Mouse (Mus musculus) liver, postnatal 0 days (tissue): ENCODE data around the gene Prkaa1. TPM values are rescaled to one million over a fixed set of nuclear protein-coding genes. Genes with fewer than 3 reads are reported as not detected.
A peak's percentile ranks its signal among the peaks of the same experiment; 100 is the strongest.

Source experiments
- ATAC-seq: fragments of 200-750 bp; cut with Nextera tagmentation; 2 replicates; pipeline ENCODE4 v1.8.0; 2017; ENCODE audit warnings: mild to moderate bottlenecking, moderate library complexity
- DNase-seq: peaks from one replicate; pipeline ENCODE4 v3.0.0-alpha.2; 2016
- H3K27ac ChIP-seq: fragments of 300-500 bp; sonication (generic); 2 replicates; pipeline ENCODE4 v1.5.1; 2014; ENCODE audit warnings: antibody characterized with exemption, moderate library complexity, mild to moderate bottlenecking, low read depth
- H3K27me3 ChIP-seq: fragments of 300-500 bp; sonication (generic); 2 replicates; pipeline ENCODE4 v1.6.1; 2014; ENCODE audit warnings: low read length, control low read depth, mixed read lengths; ENCODE audit not compliant: insufficient read depth
- H3K36me3 ChIP-seq: fragments of 300-500 bp; sonication (generic); replicated peaks from 2 replicates; pipeline ENCODE4 v1.6.1; 2014; ENCODE audit warnings: mild to moderate bottlenecking, control low read depth, low read length, moderate library complexity, mixed read lengths; ENCODE audit not compliant: insufficient read depth
- H3K4me1 ChIP-seq: fragments of 300-500 bp; sonication (generic); 2 replicates; pipeline ENCODE4 v1.6.1; 2014; ENCODE audit warnings: antibody characterized with exemption, mild to moderate bottlenecking, control low read depth; ENCODE audit not compliant: insufficient read depth
- H3K4me2 ChIP-seq: fragments of 300-500 bp; sonication (generic); 2 replicates; pipeline ENCODE4 v1.6.1; 2014; ENCODE audit warnings: low read depth, mild to moderate bottlenecking, low read length, moderate library complexity, mixed read lengths
- H3K4me3 ChIP-seq: fragments of 300-500 bp; sonication (generic); 2 replicates; pipeline ENCODE4 v1.5.1; 2014; ENCODE audit warnings: low read depth, low read length
- H3K9ac ChIP-seq: fragments of 300-500 bp; sonication (generic); replicated peaks from 2 replicates; pipeline ENCODE4 v1.6.1; 2014; ENCODE audit warnings: mild to moderate bottlenecking, moderate library complexity
- H3K9me3 ChIP-seq: fragments of 300-500 bp; sonication (generic); 2 replicates; pipeline ENCODE4 v1.6.1; 2016; ENCODE audit warnings: mild to moderate bottlenecking, control low read depth, low read length, mixed read lengths
- CTCF ChIP-seq: sonication (generic); IDR thresholded peaks from 2 replicates; pipeline ENCODE4 v1.5.1; 2016; ENCODE audit warnings: antibody characterized with exemption, low read depth
- EP300 ChIP-seq: IDR thresholded peaks from 2 replicates; pipeline ENCODE4 v1.6.1; 2016; ENCODE audit warnings: antibody characterized with exemption, low read depth, mild to moderate bottlenecking
- WGBS: fragments of 180-500 bp; shearing (Covaris S2); extraction: QIAGEN DNeasy Blood & Tissue Kit; methylation state at CpG from one replicate; pipeline ENCODE4 v1.1.7; 2014; ENCODE audit not compliant: insufficient replicate concordance; 5-methylcytosine and 5-hydroxymethylcytosine counted together
- polyA plus RNA-seq: library from polyadenylated mRNA; unstranded; fragments of >200 nt; fragmentation: Nextera tagmentation; extraction: Ambion mirVana; gene quantifications from 2 replicates; pipeline ENCODE4 v1.2.1, GENCODE M21; 2015

The Prkaa1 gene
- polyA plus RNA-seq, 1 experiment from 2014 or later = 7.2 TPM

DNA sequence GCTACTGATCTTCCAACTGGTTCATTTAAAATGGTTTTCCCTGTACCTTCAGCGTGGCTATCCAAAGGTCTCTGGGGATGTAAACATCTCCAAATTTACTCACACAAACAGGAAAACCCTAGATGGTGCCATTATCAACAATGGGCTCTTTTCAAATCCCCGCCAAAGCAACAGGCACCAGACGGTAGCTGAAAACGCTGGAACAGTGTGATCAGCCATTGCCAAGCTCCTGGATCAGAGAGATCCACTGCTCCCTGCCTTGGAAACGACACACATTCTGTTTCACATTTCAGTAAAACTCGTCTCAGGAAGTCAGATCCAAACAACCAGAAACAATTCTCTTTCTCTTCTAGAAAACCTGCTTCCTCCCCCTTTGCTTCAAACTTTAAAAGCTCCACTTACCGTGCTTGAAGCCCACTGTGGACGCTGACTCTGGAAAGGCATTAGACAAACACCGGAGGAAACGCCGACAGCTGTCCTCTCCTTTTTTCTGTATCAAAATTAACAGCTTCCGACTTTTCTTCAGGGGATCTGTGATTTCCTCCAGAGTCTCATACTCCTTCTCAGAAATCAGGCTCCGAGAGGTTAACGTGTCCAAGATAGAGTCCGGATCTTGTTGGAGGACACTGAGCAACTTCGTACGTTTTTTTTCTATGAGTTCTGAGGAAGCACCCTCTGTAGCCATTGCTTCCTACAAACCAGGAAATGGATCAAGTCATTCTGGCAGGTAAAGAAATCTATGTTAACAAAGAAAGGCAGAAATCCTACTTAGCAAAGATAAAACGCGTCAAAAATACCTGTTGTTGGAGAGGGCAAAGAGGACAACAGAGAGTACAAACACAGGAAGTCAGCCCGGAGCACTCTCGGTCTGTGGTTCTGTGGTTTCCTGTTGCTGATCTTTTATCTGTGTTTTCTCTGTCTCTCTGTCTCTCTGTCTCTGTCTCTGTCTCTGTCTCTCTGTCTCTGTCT is 35.7 kb upstream of the Prkaa1 start, which contains the start of gene Card6:
Gene Card6 (minus strand): TSS at position 854 of the 969 bp plus-strand sequence.
- TF ChIP-seq EP300 = no peak
- no peak for TF ChIP-seq CTCF
- H3K27ac ChIP-seq = peak within 1 kb of the TSS; percentile 75
- peak; percentile 33 for DNase-seq

DNA sequence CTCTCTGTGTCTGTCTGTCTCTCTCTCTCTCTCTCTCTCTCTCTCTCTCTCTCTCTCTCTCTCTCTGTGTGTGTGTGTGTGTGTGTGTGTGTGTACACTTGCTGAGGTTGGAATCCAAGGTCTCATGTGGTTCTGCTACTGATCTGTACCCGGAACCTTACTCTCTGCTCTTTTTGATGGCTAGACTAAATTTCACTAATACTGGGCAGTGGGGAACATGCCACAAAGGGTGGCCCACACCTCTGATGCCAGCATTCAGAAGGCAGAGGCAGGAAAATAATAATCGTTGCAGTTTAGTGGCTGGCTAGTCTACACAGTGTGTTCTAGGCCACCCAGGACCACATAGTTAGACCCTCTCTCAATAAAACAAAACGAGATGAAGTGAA is 35.0 kb upstream of the Prkaa1 start:
- WGBS = 36% methylated on average over 3 of the region's 3 CpGs
- H3K9ac ChIP-seq = peak overlapping the region; percentile 60; the same call in 1 of the 2 replicates
- H3K36me3 ChIP-seq = peaks cover 13% of the 10 kb centered on the region; the same call in 1 of the 2 replicates
- H3K4me2 ChIP-seq = peak overlapping the region; percentile 68
- DNase-seq (no peak), ATAC-seq (peak; percentile 44)
- no peak for TF ChIP-seq CTCF
- TF ChIP-seq EP300 = no peak
- no peaks in the 10 kb centered on the region for H3K27me3 ChIP-seq
- H3K4me1 ChIP-seq = 0 out of 2 replicates have a peak, but pooled peaks cover 2% of the 10 kb centered on the region
- peak overlapping the region; percentile 53 for H3K4me3 ChIP-seq
- peak overlapping the region; percentile 75 for H3K27ac ChIP-seq
- H3K9me3 ChIP-seq = no peaks in the 10 kb centered on the region

More for the DNA sequence above, 35.7 kb upstream of the Prkaa1 start, which contains the start of gene Card6:
- 10% methylated on average over 21 of the region's 21 CpGs for WGBS
- Histone ChIP-seq H3K9ac (peak within 1 kb of the TSS; percentile 60), H3K27me3 (no peaks in the 10 kb centered on the region), H3K36me3 (peaks cover 13% of the 10 kb centered on the region; the same call in 1 of the 2 replicates), H3K9me3 (no peaks in the 10 kb centered on the region), H3K4me1 (0 out of 2 replicates have a peak, but pooled peaks cover 2% of the 10 kb centered on the region), H3K4me3 (peak within 1 kb of the TSS; percentile 53), H3K4me2 (peak within 1 kb of the TSS; percentile 68)
- peak; percentile 63 for ATAC-seq

DNA sequence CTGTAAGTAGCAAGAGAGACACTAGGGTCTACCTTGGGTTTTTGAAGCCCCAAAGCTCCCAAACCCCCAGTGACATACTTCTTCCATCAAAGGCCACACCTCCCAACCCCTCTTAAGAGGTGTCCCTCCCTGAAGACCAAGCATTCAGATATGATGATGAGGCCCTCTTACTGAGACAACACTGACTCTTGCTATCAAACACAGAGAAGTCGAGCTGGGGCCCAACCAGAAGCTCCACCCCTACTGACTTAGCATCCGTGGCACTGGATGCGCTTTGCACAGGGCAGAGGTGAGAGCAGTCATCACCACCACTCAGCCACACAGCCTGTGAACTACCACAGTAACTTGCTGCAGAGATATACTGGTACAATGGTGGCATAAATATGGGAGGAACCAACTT is 31.0 kb upstream of the Prkaa1 start:
- H3K27me3 ChIP-seq = no peaks in the 10 kb centered on the region
- DNase-seq = no peak
- ATAC-seq = no peak
- H3K4me1 ChIP-seq = peaks cover 14% of the 10 kb centered on the region; the same call in 1 of the 2 replicates
- peaks cover 2% of the 10 kb centered on the region for H3K36me3 ChIP-seq
- WGBS = 62% methylated on average over 3 of the region's 3 CpGs
- TF ChIP-seq CTCF = no peak
- no peak for TF ChIP-seq EP300
- no peak overlapping the region for H3K27ac ChIP-seq
- H3K9me3 ChIP-seq = no peaks in the 10 kb centered on the region
- H3K9ac ChIP-seq = no peak overlapping the region
- no peak overlapping the region for H3K4me2 ChIP-seq
- no peak overlapping the region for H3K4me3 ChIP-seq

DNA sequence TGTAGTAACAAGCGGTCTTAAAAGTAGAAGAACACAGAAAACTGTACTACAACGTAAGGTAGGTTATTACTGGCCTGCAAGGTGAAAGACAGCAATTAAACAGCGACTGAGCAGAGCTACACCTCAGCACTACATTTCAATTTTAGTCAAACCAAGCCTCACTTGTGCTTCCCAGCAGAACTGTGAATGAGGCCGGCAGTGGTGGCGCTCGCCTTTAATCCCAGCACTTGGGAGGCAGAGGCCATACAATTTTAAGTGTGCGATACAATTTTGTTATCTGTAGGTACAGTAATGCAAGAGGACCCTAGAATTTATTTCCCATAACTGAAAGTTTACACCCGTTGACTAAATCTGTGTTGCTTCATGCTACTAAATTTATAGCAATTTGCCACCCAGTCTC is 28.5 kb upstream of the Prkaa1 start:
- Histone ChIP-seq H3K27ac (peak overlapping the region; percentile 84), H3K27me3 (no peaks in the 10 kb centered on the region), H3K36me3 (peaks cover 24% of the 10 kb centered on the region), H3K4me1 (peaks cover 22% of the 10 kb centered on the region), H3K4me3 (peak overlapping the region; percentile 96), H3K9ac (peak overlapping the region; percentile 75), H3K4me2 (peak overlapping the region; percentile 87), H3K9me3 (no peaks in the 10 kb centered on the region)
- DNase-seq = no peak
- TF ChIP-seq EP300 (no peak), CTCF (no peak)
- ATAC-seq = no peak
- WGBS = 58% methylated on average over 8 of the region's 8 CpGs

DNA sequence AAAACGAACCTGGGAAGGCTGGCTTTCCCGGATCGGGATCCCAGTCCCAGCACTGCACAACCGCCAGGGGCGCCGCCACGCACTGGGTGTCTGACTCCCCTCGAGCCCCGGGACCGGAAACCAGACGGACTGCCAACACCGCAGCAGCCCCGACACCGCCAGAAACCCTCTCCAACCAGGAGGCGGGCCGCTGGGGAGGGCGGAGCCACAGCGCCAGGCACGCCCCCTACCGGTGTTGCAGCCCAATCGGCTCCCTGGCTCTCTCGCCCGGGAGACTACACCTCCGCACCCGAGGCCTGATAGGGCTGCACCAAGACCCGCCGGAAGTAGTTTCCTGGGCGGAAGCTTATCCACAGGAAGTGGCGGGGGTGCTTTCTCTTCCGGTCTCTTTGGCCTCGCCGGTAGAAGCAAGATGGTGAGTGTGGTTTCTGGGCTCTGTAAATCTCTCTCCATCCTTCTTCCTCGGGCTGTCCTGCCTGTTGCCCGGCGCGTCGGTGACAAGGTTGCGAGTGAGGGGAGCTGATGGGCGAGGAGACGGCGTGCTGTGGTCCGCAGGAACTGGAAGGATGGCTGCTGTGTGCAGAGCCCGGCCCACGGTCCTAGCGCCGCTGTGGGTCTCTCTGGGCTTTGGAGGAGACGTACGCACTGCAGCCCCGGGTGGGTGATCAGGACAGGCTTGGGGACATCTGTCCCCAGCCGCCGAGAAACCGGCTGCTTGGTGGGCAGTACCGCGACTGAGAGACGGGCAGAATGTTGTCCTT is 27.2 kb upstream of the Prkaa1 start, which contains the start of gene Rpl37:
Gene Rpl37 (plus strand): TSS at position 376 of the 761 bp plus-strand sequence.
- Histone ChIP-seq H3K4me1 (peaks cover 22% of the 10 kb centered on the region), H3K27ac (peak within 1 kb of the TSS; percentile 88), H3K4me2 (peak within 1 kb of the TSS; percentile 87), H3K27me3 (no peaks in the 10 kb centered on the region), H3K36me3 (peaks cover 32% of the 10 kb centered on the region), H3K9me3 (no peaks in the 10 kb centered on the region), H3K9ac (peak within 1 kb of the TSS; percentile 95), H3K4me3 (peak within 1 kb of the TSS; percentile 96)
- ATAC-seq (peak; percentile 98), DNase-seq (peak; percentile 99)
- under 1% methylated on average over 54 of the region's 55 CpGs for WGBS
- TF ChIP-seq EP300 = peak; percentile 62
- peak; percentile 89 for TF ChIP-seq CTCF
